Mouse (Mus musculus): ENCODE data around the gene Dap.

DNA sequence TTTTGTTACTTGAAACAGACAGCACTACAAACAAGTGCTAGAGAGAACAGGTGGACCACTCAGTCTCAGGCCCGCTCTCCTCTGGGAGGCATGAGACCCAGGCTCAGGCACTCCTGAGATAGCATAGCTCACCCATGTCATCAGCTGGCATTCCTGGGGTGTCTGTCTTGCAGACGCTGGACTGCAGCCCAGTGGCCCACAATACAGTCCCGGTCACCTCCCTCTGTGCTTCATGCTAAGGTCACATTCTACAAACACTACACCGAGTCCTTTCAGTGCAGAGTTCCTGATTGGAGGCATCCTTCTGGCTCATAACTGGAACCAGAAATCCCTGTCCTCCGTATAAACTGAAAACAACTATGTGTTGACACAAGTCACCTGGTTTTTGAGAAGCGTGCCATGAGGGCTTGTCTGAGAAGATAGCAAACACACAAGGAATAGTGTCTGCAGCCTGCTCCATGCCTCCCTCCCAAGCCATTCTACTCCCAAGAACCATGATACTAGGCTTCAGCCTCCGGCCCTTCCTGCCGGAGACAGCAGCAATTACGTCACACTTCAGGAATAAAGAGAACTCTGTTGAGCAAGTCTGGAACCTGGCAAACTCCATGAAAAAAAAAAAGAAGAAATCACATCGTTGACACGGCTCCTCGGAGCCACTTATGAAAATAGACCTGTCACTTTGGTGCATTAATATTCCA is 78.3 kb downstream of the Dap start:
- TF ChIP-seq KAT2A (IDR thresholded peaks at IDR 0.05; ENCODE audit: insufficient replicate concordance, low read length) (no peak), POLR2A (IDR thresholded peaks at IDR 0.05; ENCODE audit: low read depth, low read length) (no peak), USF1 (IDR thresholded peaks at IDR 0.05; ENCODE audit: low read depth, low read length) (no peak), CTCF (conservative IDR thresholded peaks at IDR 0.05 in 1 of 2, IDR thresholded peaks at IDR 0.05 in 1 of 2; ENCODE audit: low read depth in 2 of 2, low read length in 2 of 2) (no peak), CHD2 (IDR thresholded peaks at IDR 0.05; ENCODE audit: low read length) (no peak)

Data from CH12.LX (cell line).